Mouse (Mus musculus) adrenal gland, adult 8-10 months (tissue): ENCODE results near the gene Coq8a. TPM values are rescaled to one million over a fixed set of nuclear protein-coding genes. Genes with fewer than 3 reads are reported as not detected.

ENCODE experiments used
- DNase-seq: peaks from one replicate; pipeline ENCODE4 v3.0.0; 2022
- total RNA-seq, 4 experiments: library from RNA; stranded (reverse); gene quantifications; 2 replicates each; pipeline ENCODE4 v1.2.4; 2022

Gene Coq8a
- 100 to 1,000 TPM in 3 of 4 experiments, 10 to 100 TPM in 1; 85.1 to 269 (median 187) TPM for total RNA-seq

DNA sequence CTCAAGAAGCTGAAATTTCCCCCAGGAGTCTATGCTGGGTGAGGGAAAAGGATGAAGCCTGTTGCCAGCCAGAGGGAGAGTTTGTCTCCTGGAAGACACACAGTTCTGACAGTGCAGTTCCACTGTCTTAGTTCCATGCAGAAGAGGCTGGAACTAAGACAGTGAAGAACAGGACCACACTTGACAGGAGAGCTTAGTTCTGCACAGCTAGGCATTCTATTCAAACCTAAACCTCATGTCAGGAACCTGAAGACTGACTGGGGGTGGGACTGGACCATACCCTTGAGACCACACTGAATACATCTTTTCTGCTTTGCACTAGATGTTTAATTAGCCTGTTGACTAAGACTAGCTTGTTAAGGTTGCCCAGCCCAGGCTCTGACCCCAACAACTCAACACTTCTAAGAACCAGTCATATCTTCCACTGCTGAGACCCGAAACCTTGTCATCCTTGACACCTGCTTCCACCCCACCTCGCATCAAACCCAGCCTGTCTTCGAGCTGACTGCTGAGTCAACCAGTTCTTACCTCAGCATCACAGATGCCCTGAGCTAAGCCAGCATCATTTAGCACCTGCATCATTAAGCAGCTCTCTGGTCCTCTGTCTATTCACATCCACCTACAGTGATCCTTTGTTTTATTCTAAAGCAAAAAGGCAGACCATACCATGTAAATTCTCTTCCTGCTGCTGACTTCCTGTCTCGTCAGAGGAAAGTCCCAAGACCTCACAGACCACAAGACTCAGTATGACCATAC is at the start of gene Coq8a:
Gene Coq8a, minus strand, starts transcription at position 644 of the 756 bp plus-strand sequence.
- DNase-seq: no peak

DNA sequence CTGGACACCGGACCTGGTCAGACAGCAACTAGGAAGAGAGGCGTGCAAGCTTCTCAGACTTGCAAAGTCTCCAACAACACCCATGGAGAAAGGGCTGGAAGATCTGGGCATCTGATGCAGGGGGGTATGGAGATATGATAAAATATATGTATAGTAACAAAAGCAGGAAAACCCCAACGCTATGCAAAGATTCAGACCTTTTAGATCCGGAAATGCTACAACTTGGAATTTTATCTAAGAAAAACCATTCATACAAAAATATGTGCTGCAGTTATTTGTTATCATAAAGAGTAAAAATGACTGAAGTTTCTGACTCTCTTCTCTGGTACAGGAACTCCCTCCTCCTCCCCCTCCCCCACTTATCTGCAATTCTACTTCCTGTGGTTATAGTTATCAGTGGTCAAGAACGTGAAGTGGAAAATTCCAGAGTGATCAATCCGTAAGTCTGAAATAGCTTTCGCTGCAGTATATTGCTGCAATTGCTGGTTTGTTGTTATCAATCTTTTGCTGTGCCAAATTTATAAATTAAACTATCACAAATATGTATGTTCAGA is 49.3 kb upstream of the Coq8a start:
- no peak for DNase-seq

DNA sequence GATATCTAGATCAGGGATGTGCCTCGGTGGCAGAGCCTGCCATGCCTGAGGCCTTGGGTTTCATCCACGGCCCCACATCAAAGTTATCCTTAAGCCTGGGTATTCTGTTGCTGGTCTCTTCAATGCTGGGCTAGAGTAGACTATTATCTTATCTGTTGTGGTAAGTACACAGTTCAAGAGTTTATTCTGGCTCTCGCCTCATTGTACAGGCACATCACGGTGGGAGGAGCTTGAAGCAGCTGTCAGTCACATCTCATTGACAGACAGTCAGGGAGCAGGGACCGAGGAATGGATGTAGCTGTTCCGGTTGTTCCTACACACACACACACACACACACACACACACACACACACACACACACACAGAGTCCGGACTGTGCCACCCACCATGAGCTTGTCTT is 48.5 kb upstream of the Coq8a start:
- no peak for DNase-seq

DNA sequence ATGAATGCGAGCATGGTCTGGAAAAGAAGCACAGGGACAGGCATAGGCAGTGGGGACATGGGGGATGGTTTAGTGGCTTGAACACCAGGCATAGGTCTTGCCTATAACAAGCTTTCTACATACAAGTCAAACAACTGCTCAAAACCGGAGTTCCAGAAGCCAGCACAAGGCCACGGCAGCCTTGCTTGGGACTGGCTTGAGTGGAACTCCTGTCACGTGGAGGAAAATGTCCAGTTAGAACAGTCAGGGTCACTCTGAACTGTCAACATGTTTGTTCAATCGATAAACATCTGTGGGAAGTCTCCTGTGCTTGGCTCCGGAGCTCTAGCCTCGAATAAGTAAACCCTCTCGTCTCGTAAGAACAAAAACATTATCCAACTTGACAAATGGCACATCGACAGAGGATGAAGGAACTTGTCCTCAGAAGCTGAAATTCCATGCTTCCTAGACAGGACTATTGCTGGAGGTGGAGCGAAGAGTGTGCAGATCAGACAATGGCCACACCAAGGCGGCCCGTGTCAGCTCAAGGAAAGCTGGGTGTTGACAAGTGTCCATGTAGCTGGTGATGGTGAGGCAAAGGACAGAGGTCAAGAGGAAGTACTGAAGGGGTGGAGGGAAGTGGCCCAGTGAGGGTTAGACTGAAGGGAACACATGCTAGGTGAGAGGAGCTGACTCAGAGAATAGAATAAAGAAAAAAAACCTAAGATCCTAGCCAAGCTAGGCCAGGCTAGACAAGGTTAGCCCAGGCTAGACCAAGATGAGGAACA is 46.5 kb upstream of the Coq8a start:
- no peak for DNase-seq

DNA sequence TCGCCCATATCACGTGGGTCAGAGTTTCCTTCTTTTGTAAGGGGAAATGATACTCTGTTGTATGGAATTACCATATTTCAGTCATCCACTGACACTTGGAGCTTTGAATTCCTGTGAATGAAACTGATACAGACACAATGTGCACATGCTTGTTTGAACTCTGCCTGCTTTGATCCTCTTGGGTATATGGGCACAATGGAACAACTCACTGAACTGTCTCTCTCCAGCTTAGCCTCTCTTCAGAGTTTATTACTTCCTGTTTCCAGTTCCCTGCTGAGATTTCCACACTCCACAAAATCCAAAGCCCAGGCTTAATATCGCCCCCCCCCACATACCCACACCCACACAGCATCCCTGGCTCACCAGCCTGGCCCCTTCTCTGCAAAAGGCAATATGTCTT is 32.3 kb upstream of the Coq8a start:
- DNase-seq: no peak

DNA sequence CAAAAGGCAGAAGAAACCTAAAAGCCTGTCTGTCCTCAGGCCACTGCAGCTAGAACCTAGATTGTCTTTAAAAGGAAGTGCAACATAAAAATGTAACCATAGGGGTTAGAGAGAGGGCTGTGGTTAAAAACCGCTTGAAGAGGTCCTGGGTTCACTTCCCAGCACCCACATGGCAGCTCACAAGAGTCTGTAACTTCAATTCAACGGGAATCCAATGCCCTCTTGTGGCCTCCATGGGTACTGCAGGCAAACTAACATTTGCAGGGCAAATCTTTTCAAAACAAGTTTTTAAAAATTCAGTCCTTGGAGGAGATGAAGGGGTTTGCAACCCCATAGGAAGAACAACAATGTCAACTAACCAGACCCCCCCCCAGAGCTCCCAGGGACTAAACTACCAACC is 31.2 kb upstream of the Coq8a start:
- DNase-seq: no peak

DNA sequence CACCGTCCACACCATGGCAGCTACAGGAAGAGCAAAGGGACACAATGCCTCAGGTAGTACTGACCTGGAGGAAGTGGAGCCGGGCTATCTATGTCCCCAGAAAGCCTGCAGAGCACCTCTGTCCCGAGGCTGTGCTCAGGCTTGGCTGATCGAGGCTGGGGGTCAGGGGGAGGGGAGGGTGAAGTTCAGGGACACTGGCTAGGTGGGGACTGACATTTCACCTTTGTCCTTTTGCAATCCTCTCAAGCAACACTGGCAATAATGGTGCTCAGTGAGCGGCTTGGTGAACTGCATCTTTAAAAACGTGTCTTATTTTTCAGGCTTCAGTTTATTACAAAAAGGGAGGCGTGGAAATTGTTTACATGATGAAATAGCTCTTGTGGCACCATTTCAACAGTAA is 30.5 kb upstream of the Coq8a start:
- DNase-seq: no peak

DNA sequence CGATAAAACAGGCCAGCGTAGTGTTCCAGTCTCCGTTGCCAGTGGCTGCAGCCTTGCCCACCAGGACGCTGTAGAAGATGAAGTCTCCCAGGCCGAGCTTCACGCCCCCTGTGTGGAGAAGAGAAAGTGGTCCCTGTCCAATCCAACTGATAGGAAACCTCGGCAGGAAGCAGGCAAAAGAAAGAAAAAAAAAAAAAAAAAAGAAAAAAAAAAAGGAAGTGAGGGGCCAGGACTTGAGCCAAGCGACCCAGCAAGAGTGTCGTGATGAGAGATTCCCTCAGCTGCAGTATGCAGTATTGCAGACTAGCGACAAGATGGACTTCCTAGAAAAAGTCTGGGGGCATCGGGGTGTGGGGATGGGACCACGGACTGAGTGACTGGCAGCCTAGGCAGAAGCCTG is 29.5 kb upstream of the Coq8a start:
- DNase-seq: no peak

DNA sequence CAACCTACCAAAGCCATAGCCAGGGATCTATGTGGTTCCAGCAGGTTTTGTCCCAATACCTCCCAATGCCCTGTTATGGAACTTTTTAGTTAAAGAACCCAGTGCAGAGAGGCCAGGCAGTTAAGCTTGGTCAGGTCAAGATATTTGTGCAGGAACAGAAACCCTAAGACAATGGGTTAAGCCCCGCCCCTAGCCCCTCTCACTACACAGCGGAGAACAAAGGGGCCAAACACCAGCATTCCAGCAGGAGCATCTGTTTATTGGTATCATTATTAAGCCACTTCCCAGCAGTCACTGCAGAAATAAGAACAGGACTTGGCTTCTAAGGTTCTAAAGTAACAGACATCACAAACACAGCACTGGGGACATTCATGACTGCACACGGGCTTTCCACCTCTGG is 27.4 kb upstream of the Coq8a start:
- no peak for DNase-seq

DNA sequence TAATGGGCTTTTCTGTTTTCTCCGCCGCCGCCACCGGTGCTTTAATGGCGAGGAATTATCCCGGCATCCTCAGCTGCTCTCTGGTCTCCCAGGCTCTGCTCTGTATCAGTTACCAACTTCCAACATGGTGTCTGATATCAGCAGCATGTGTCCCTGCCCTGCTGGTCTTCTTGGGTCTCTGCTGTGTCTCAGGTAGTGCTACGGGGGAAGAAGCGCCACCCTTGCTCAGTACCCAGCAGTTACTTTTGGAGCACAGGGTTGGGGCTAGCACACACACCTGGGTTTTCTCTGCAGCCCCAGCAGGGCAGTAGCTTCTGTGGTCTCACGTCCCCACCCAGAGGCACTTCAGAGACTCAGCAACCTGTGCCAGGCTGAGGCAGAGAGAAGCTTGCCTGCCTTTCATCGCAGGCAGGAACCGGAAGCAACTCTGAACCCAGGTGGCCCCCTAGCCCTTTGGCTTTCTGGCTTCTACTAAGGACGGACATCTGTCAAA is 26.9 kb upstream of the Coq8a start:
- DNase-seq: no peak

DNA sequence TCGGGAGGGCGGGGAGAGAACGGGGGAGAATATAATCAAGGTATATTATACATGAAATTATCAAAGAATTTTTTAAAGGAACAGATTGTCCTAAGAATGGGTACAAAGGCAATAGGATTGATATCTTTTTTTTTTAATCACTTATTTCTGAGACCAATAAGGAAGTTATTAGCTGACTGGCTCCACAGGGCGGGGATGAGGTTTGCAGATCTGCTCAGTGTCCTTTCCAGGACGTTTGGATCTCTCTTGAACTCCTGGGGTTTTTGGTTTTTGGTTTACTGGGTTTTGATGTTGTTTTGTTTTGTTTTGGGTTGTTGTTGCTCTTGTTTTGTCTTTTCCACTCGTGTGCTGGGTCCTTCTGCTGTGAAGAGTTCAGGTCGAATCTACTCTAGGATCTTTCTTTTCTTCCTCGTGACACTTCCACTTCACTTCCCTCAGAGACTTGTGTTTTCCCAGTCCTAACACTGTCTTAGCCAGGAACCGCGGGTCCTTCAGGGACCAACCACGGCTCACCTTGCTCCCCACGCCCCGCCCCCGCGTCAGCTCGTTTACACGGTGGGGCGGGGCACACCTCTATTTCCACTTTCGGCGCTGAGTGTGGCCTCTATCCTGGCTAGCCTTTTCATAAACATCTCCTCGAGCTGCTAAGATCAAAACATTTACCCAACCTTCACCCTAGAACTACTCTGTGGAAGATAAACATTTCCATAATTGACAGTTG is 26.3 kb upstream of the Coq8a start:
- peak; percentile 47 for DNase-seq

DNA sequence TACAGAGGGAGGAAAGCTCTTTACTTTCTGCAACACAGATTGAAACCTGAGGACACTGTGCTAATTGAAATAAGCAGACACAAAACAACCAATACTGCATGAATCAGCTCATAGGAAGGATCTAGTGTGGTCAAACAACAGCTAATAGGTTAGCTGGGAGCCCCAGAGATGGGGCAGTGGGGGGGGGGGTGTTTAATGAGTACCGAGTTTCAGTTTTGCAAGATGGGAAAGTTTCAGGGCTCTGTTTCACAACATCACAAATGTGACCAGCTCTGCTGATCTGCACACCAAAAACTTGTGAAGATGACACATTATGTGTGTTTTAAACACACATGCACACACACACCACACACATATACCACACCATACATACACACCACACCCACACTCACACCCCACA is 22.6 kb upstream of the Coq8a start:
- no peak for DNase-seq

DNA sequence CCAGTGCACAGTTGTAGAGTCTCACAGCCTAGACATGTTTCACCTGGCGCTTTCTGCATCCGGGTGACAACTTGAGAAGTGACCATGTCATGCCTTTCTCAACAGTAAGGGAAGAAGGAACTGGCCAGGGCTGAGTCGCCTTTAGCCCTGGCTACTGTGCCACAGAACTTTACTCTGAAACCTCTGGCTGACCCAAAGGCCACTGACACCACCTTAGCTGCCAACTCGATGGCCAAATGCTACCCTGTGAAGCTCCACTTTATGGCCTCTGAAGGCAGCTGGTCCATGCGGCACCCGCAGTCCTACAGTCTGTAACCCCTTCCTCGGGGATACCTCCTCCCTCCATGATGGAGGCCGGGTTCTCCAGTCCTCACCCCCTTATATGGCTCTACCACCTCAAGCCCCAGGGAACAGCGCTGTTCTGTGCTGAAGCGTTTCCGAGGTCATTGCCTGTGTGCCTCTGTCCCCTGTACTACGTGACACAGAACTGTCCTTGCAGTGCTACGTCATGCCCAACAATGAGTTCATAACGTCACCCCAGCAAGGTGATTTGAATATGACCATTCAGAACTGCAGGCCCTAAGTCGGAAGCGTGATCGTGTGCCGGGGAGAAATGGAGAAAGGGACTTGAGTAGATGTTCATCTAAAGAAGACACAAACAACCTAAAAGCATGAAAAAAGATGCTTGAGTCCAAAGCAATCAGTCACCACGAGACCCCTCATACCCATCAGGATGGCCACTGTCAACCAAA is 21.6 kb upstream of the Coq8a start:
- DNase-seq: no peak

DNA sequence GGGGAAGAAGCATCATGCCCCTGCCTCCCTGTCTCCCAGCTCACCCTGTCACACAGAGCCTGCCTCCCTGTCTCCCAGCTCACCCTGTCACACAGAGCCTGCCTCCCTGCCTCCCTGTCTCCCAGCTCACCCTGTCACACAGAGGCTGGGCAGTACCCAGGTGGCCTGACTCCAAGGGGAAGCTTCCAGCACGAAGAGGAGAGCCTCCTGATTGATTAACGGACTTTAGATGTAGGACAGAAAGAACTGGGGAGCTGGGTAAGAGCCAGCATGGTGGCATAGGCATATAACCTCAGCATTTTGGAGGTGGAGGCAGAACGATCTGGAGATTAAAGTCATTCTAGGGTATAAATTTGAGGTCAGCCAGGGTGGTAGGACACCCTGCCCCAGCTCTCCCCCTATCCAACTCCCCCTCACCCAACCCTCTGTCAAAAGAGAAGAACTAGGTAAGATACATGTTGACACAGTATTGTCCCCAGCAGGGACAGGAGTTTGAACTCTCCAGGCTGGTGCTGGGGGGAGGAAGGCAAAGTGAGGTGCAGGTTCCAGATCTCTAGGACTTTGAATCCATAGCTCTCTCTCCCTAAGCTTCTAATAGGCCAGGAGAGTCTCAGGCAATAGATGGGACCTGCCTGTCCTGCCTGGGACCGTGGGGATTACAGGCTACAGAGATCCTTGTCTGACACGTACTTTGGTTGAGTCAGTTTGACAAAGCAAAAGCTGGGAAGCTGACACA is 17.3 kb upstream of the Coq8a start:
- no peak for DNase-seq

DNA sequence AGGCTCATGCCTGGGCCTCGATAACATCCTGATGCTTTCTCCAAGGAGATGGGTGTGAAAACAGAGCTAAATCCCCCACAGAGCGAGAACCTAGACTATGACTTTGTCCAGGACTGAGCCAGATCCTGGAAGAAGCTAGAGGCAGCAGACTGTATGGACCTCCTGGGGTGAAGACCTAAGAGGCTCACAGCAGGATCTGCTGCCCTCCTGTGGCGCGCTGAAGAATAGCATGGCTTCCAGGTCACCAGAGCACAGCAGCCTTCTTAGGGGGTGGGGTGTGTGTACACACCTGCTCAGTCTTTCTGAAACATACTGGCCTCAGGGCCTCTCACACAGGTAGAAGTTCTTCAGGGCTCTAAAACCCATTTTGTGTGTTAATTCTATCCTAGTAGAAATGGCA is 15.6 kb upstream of the Coq8a start:
- DNase-seq: peak; percentile 47

DNA sequence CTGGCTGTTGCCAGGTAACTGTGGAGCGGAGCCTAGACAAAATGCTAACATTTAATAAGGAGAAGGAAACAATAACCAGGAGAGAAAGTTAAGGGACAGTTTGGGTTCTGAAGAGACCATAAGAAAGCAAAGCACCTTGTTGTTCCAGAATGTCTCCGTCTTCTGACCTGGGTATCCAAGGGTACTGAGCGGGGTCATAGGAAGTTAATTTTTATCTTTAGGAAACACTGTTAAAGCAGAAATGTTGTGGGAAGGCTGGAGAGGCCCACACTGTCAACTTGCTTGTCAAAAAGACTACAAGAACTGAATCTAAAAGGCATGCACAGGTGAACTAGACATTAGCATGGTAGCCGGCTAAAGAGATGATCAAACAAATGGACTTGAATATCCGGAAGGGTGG is 13.5 kb upstream of the Coq8a start:
- no peak for DNase-seq

DNA sequence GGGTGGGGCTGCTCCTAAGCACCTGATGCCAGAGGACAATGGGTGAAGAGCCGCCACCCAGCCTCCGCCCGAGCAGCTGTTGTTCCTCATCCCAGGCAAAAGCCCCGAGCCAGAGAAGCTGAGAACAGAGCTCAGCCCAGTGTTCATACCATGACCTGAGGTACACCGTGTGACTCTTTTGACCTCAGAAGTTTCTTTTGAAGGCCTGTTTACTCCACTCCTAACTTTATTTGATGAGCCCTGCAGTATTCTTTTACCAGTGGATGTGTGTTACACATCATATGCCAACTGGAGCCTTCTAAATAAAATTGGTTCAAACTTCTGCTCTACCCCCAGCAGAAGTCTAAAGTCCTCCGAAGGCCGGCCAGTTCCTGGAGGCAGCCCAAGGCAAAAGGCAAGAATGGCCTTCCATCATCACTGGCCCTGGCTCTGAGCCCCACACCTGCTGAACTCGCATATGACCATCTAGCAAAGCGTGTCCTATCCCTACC is 11.4 kb upstream of the Coq8a start:
- DNase-seq: no peak

DNA sequence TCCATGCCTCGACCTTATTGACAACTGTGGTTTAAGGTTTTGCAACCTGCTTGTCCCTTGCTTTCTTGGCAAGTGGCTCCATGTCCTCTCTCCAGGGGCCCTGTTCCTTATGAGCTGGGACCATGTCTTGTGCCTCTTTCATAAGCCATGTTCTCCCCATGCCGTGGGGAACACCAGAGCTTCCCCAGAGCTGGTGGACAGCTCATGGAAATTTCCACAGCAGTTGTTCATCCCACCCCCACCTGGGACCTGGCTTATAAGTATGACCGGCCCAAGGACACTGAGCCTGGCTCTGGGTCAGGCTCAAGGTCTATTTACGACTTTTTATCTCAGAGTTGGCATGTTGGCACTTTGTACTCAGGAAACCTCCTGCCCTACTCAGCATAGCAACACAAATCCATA is 10.6 kb upstream of the Coq8a start:
- peak; percentile 83 for DNase-seq

DNA sequence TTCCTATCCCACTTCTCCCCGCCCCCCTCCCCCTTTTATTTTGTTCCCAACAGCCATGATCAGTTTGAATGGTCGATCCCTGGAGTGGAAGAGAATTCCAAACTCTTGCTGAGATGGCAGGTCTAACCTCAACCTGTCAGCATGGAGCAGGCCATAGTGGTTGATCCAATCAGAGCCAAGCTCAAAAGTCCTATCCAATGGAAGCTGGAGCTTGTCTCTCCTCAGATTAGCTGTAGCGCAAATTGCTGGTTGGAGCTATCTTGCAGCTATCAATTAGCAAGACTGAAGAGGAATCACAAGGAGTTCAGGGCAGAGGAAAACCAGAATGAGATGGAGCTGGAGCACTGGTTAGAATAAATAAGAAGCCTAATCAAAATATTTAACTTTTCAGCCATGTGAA is 9.0 kb upstream of the Coq8a start:
- DNase-seq: no peak

DNA sequence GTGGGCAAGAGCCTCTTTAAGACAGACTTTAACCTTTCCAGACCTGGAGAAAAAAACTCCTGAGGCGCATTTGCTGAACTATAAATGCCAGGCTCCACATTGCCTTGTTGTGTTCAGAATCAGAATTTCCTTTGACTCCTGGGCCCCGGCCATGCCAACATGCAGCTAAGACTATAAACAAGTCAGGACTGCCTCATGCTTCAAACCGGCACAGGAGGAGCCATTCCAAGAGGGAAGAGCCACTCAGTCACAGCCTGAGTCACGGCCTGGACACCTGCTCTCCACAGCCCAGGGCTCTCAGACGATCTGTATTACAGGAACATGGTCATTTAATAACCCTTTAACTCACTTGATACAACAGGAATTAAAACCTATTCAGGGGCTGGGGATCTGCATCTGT is 1.3 kb upstream of the Coq8a start:
- no peak for DNase-seq

DNA sequence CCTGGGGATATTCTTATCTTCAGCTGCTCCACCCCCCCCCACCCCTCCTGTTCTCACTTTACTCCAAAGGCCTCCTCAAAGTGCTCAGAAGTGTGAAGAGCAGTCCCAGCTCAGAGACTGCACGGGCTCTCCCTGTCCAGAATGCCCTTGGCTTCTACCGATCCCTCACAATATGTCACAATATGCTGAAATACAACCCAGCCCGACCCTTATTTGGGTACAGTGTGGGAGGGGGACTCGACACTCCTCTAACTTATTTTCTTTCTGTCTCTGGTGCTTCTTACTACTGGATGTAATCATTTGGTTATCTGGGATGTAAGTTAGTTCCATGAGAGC is 281 bp upstream of the Coq8a start:
- no peak for DNase-seq
